Mouse (Mus musculus) forebrain, embryonic 16.5 days (tissue): ENCODE measurements at regions not wholly inside any gene's neighbourhood (a gene's known extent, or its start where the extent isn't known, plus 50 kb on each side); places are given as distances from the start of the nearest gene placed in this dataset.

Source experiments
- ATAC-seq: fragments of 200-750 bp; cut with Nextera tagmentation; 2 replicates; pipeline ENCODE4 v1.8.0; 2017; ENCODE audit warnings: mild to moderate bottlenecking, moderate library complexity
- H3K27ac ChIP-seq: fragments of 300-500 bp; sonication (generic); 2 replicates; pipeline ENCODE4 v1.5.1; 2014; ENCODE audit warnings: low read length, control low read depth
- H3K27me3 ChIP-seq: fragments of 300-500 bp; sonication (generic); replicated peaks from 2 replicates; pipeline ENCODE4 v1.6.1; 2014; ENCODE audit warnings: low read length; ENCODE audit not compliant: control insufficient read depth, insufficient read depth
- H3K36me3 ChIP-seq: fragments of 300-500 bp; sonication (generic); 2 replicates; pipeline ENCODE4 v1.6.1; 2014; ENCODE audit not compliant: control insufficient read depth, insufficient read depth
- H3K4me1 ChIP-seq: fragments of 300-500 bp; sonication (generic); replicated peaks from 2 replicates; pipeline ENCODE4 v1.6.1; 2014; ENCODE audit warnings: low read length; ENCODE audit not compliant: control insufficient read depth, insufficient read depth
- H3K4me2 ChIP-seq: fragments of 300-500 bp; sonication (generic); 2 replicates; pipeline ENCODE4 v1.6.1; 2014; ENCODE audit warnings: mild to moderate bottlenecking, low read length, control low read depth
- H3K4me3 ChIP-seq: fragments of 300-500 bp; sonication (generic); replicated peaks from 2 replicates; pipeline ENCODE4 v1.5.1; 2014; ENCODE audit warnings: mild to moderate bottlenecking, low read length, control low read depth
- H3K9ac ChIP-seq: fragments of 300-500 bp; sonication (generic); replicated peaks from 2 replicates; pipeline ENCODE4 v1.6.1; 2014; ENCODE audit warnings: low read depth, low read length, control low read depth
- H3K9me3 ChIP-seq: fragments of 300-500 bp; sonication (generic); 2 replicates; pipeline ENCODE4 v1.6.1; 2016; ENCODE audit warnings: low read length; ENCODE audit not compliant: control insufficient read depth
- WGBS: fragments of 180-500 bp; shearing (Covaris S2); extraction: QIAGEN DNeasy Blood & Tissue Kit; methylation state at CpG from one replicate; pipeline ENCODE4 v1.1.7; 2014; 5-methylcytosine and 5-hydroxymethylcytosine counted together

- Histone ChIP-seq H3K27me3 (no peaks in the 10 kb centered on the region; the same call in 1 of the 2 replicates), H3K4me1 (no peaks in the 10 kb centered on the region; the same call in 1 of the 2 replicates), H3K36me3 (no peaks in the 10 kb centered on the region), H3K9me3 (no peaks in the 10 kb centered on the region), H3K27ac (no peak overlapping the region), H3K9ac (no peak overlapping the region), H3K4me3 (no peak overlapping the region), H3K4me2 (no peak overlapping the region)
- WGBS: 82% methylated on average over 12 of the region's 12 CpGs
- ATAC-seq: no peak
Measured at GRCm38 (mm10) chrX:12439447-12439846, 148.2 kb upstream of the Atp6ap2 start.

DNA sequence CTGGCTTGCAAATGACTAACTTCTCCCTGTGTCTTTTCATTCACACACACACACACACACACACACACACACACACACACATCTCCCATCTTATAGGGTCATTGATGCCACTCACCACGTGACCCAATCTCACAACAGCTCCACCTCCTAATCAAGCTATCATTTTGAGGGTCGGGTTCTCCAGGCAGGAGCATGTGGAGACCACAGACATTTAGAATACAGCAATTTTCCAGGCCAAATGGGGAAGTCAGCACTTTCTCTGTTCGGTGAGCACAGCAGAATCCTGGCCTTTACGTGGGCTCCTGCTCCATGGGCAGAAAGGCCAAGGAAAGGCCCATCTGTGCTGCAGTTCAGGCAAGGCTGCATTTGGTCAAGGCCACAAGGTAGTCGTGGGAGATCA lies 143.8 kb upstream of the Atp6ap2 start:
- H3K27ac ChIP-seq: no peak overlapping the region
- H3K4me2 ChIP-seq: no peak overlapping the region
- 72% methylated on average over 5 of the region's 5 CpGs for WGBS
- H3K4me1 ChIP-seq: no peaks in the 10 kb centered on the region
- no peaks in the 10 kb centered on the region for H3K36me3 ChIP-seq
- no peaks in the 10 kb centered on the region for H3K9me3 ChIP-seq
- no peak for ATAC-seq
- no peak overlapping the region for H3K4me3 ChIP-seq
- no peaks in the 10 kb centered on the region for H3K27me3 ChIP-seq
- H3K9ac ChIP-seq: no peak overlapping the region

- no peak overlapping the region for H3K9ac ChIP-seq
- 94% methylated on average over 2 of the region's 2 CpGs for WGBS
- no peak for ATAC-seq
- H3K4me3 ChIP-seq: no peak overlapping the region
- no peaks in the 10 kb centered on the region for H3K4me1 ChIP-seq
- H3K4me2 ChIP-seq: no peak overlapping the region
- H3K36me3 ChIP-seq: no peaks in the 10 kb centered on the region
- H3K27me3 ChIP-seq: no peaks in the 10 kb centered on the region
- no peaks in the 10 kb centered on the region for H3K9me3 ChIP-seq
- no peak overlapping the region for H3K27ac ChIP-seq
Measured at GRCm38 (mm10) chrX:12445093-12445492, 142.5 kb upstream of the Atp6ap2 start.

GRCm38 (mm10) chrX:12447962-12448361 lies 139.6 kb upstream of the Atp6ap2 start:
- Histone ChIP-seq H3K9ac (no peak overlapping the region), H3K9me3 (no peaks in the 10 kb centered on the region), H3K4me3 (no peak overlapping the region), H3K36me3 (no peaks in the 10 kb centered on the region), H3K4me1 (no peaks in the 10 kb centered on the region), H3K27ac (no peak overlapping the region), H3K4me2 (no peak overlapping the region), H3K27me3 (no peaks in the 10 kb centered on the region)
- ATAC-seq: no peak

GRCm38 (mm10) chrX:12449688-12450087 lies 137.9 kb upstream of the Atp6ap2 start:
- H3K4me1 ChIP-seq: no peaks in the 10 kb centered on the region
- H3K36me3 ChIP-seq: no peaks in the 10 kb centered on the region
- H3K4me3 ChIP-seq: no peak overlapping the region
- ATAC-seq: no peak
- no peaks in the 10 kb centered on the region for H3K9me3 ChIP-seq
- 95% methylated on average over 3 of the region's 3 CpGs for WGBS
- H3K27ac ChIP-seq: no peak overlapping the region
- no peak overlapping the region for H3K9ac ChIP-seq
- H3K4me2 ChIP-seq: no peak overlapping the region
- H3K27me3 ChIP-seq: no peaks in the 10 kb centered on the region

GRCm38 (mm10) chrX:12452979-12453769 lies 134.4 kb upstream of the Atp6ap2 start:
- no peaks in the 10 kb centered on the region for H3K36me3 ChIP-seq
- ATAC-seq: no peak
- no peak overlapping the region for H3K27ac ChIP-seq
- H3K4me2 ChIP-seq: no peak overlapping the region
- no peaks in the 10 kb centered on the region; the same call in none of the 2 replicates for H3K9me3 ChIP-seq
- H3K9ac ChIP-seq: no peak overlapping the region
- no peaks in the 10 kb centered on the region for H3K27me3 ChIP-seq
- H3K4me3 ChIP-seq: no peak overlapping the region
- WGBS: 85% methylated on average over 8 of the region's 8 CpGs
- no peaks in the 10 kb centered on the region for H3K4me1 ChIP-seq

GRCm38 (mm10) chrX:12461657-12462056 lies 125.9 kb upstream of the Atp6ap2 start:
- Histone ChIP-seq H3K4me3 (no peak overlapping the region), H3K4me1 (no peaks in the 10 kb centered on the region; the same call in 1 of the 2 replicates), H3K9ac (no peak overlapping the region), H3K27ac (no peak overlapping the region), H3K36me3 (no peaks in the 10 kb centered on the region), H3K27me3 (no peaks in the 10 kb centered on the region), H3K4me2 (no peak overlapping the region), H3K9me3 (no peaks in the 10 kb centered on the region; the same call in none of the 2 replicates)
- no peak for ATAC-seq
- WGBS: 87% methylated on average over 2 of the region's 2 CpGs

DNA sequence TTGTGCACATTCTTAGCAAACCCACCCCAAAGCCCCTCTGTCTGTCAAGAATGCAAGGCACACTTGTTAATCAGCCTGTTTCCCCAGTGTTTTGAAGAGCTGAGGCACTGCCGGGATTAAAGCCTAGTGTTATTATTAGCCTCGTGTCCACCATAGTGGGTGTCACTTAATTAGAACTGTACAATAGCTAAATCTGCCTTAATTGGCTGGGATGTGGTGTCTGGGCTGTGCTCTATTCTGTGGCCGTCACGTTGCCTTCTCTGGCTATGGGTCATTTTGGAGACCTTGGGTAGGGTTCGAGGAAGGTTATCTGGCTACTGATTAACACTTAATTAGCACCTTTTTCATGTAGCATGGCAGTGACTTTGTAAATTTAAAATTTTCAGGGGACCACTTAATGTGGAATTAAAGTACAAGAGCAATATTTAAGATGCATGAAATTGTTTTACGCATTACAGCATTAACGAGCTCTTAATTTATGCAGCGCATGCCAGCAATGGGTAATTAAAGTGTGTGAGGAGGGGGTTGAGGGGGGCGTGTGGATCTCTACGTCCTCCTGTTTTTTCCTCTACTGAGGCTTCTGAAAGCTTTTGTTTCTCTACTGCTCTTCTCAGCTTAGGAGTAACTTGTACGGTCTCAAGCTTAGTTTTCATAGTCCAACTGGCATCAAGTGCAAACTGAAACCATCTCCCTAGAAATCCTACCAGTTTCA lies 124.5 kb upstream of the Atp6ap2 start:
- 24% methylated on average over 11 of the region's 11 CpGs for WGBS

GRCm38 (mm10) chrX:12466312-12466711 lies 121.3 kb upstream of the Atp6ap2 start:
- WGBS: 42% methylated on average over 10 of the region's 10 CpGs

More for the DNA sequence above, 124.5 kb upstream of the Atp6ap2 start:
- H3K27ac ChIP-seq: no peak overlapping the region
- peak; percentile 78 for ATAC-seq
- no peaks in the 10 kb centered on the region for H3K27me3 ChIP-seq
- peaks cover 4% of the 10 kb centered on the region for H3K4me1 ChIP-seq
- H3K9ac ChIP-seq: no peak overlapping the region
- H3K4me3 ChIP-seq: no peak overlapping the region
- no peaks in the 10 kb centered on the region; the same call in none of the 2 replicates for H3K9me3 ChIP-seq
- H3K36me3 ChIP-seq: no peaks in the 10 kb centered on the region
- H3K4me2 ChIP-seq: no peak overlapping the region

More at GRCm38 (mm10) chrX:12466312-12466711, 121.3 kb upstream of the Atp6ap2 start:
- Histone ChIP-seq H3K36me3 (no peaks in the 10 kb centered on the region), H3K27me3 (no peaks in the 10 kb centered on the region), H3K4me3 (no peak overlapping the region), H3K4me2 (no peak overlapping the region), H3K9ac (no peak overlapping the region; the same call in 1 of the 2 replicates), H3K27ac (no peak overlapping the region), H3K9me3 (no peaks in the 10 kb centered on the region), H3K4me1 (peaks cover 4% of the 10 kb centered on the region)
- ATAC-seq: no peak
